Mouse (Mus musculus) heart, embryonic 13.5 days (tissue): ENCODE results near the gene Ttc30b. TPM values are rescaled to one million over a fixed set of nuclear protein-coding genes. Genes with fewer than 3 reads are reported as not detected.

Experiments used
- ATAC-seq: fragments of 200-750 bp; cut with Nextera tagmentation; 2 replicates; pipeline ENCODE4 v1.8.0; 2017; ENCODE audit warnings: moderate TSS enrichment; ENCODE audit not compliant: insufficient number of reproducible peaks, low FRiP score, low TSS enrichment; ENCODE audit errors: extremely low read depth
- H3K27ac ChIP-seq: fragments of 300-500 bp; sonication (generic); replicated peaks from 2 replicates; pipeline ENCODE4 v1.5.1; 2015; ENCODE audit warnings: moderate library complexity, mild to moderate bottlenecking, inconsistent platforms
- H3K27me3 ChIP-seq: fragments of 300-500 bp; sonication (generic); replicated peaks from 2 replicates; pipeline ENCODE4 v1.6.1; 2015; ENCODE audit warnings: mild to moderate bottlenecking, inconsistent platforms
- H3K36me3 ChIP-seq: fragments of 300-500 bp; sonication (generic); 2 replicates; pipeline ENCODE4 v1.6.1; 2015; ENCODE audit warnings: mild to moderate bottlenecking, inconsistent platforms
- H3K4me1 ChIP-seq: fragments of 300-500 bp; sonication (generic); 2 replicates; pipeline ENCODE4 v1.6.1; 2015; ENCODE audit warnings: inconsistent platforms
- H3K4me2 ChIP-seq: fragments of 300-500 bp; sonication (generic); 2 replicates; pipeline ENCODE4 v1.6.1; 2015; ENCODE audit warnings: inconsistent platforms, mild to moderate bottlenecking, moderate library complexity
- H3K4me3 ChIP-seq: fragments of 300-500 bp; sonication (generic); 2 replicates; pipeline ENCODE4 v1.5.1; 2015; ENCODE audit warnings: moderate library complexity, mild to moderate bottlenecking, inconsistent platforms
- H3K9ac ChIP-seq: fragments of 300-500 bp; sonication (generic); 2 replicates; pipeline ENCODE4 v1.6.1; 2015; ENCODE audit warnings: inconsistent platforms, mild to moderate bottlenecking, moderate library complexity
- H3K9me3 ChIP-seq: fragments of 300-500 bp; sonication (generic); 2 replicates; pipeline ENCODE4 v1.6.1; 2016; ENCODE audit warnings: inconsistent platforms
- WGBS: fragments of 180-500 bp; shearing (Covaris S2); methylation state at CpG from one replicate; pipeline ENCODE4 v1.1.7; 2015; ENCODE audit warnings: mixed read lengths; 5-methylcytosine and 5-hydroxymethylcytosine counted together
- polyA plus RNA-seq: library from polyadenylated mRNA; unstranded; fragments of >200 nt; fragmentation: Nextera tagmentation; extraction: Ambion mirVana; gene quantifications from 2 replicates; pipeline ENCODE4 v1.2.1, GENCODE M21; 2015

Ttc30b gene
- polyA plus RNA-seq, 1 experiment from 2014 or later: 8.6 TPM

GRCm38 (mm10) chr2:75900281-75900680 lies 38.1 kb downstream of the Ttc30b start:
- Histone ChIP-seq H3K27me3 (no peaks in the 10 kb centered on the region), H3K9me3 (peaks cover 8% of the 10 kb centered on the region; the same call in 1 of the 2 replicates), H3K27ac (no peak overlapping the region), H3K9ac (no peak overlapping the region), H3K4me3 (no peak overlapping the region), H3K36me3 (peaks cover 30% of the 10 kb centered on the region), H3K4me1 (no peaks in the 10 kb centered on the region), H3K4me2 (no peak overlapping the region)
- WGBS: 85% methylated on average over 1 of the region's 1 CpGs
- ATAC-seq: no peak

GRCm38 (mm10) chr2:75895711-75896110 lies 42.7 kb downstream of the Ttc30b start:
- Histone ChIP-seq H3K4me3 (no peak overlapping the region), H3K27ac (no peak overlapping the region), H3K4me1 (no peaks in the 10 kb centered on the region), H3K4me2 (no peak overlapping the region), H3K9ac (no peak overlapping the region), H3K27me3 (no peaks in the 10 kb centered on the region), H3K36me3 (peaks cover 19% of the 10 kb centered on the region), H3K9me3 (peaks cover 8% of the 10 kb centered on the region; the same call in 1 of the 2 replicates)
- ATAC-seq: no peak
- 80% methylated on average over 5 of the region's 5 CpGs for WGBS

- no peak overlapping the region for H3K4me3 ChIP-seq
- WGBS: 90% methylated on average over 4 of the region's 4 CpGs
- H3K36me3 ChIP-seq: peaks cover 20% of the 10 kb centered on the region
- H3K27ac ChIP-seq: no peak overlapping the region
- no peaks in the 10 kb centered on the region for H3K4me1 ChIP-seq
- no peak overlapping the region for H3K9ac ChIP-seq
- no peak for ATAC-seq
- no peaks in the 10 kb centered on the region for H3K27me3 ChIP-seq
- H3K9me3 ChIP-seq: no peaks in the 10 kb centered on the region
- H3K4me2 ChIP-seq: no peak overlapping the region
Measured at GRCm38 (mm10) chr2:75891981-75892380, 46.4 kb downstream of the Ttc30b start.

Other genes starting within 250 kb of the Ttc30b start
- 42.8 and 43.7 TPM in 2 replicates for gene Nfe2l2, start 233.9 kb downstream of the Ttc30b start, polyA plus RNA-seq
- 22.1 and 24.3 TPM in 2 replicates for gene Agps, start 106.4 kb downstream of the Ttc30b start, polyA plus RNA-seq
- gene Ttc30a2, start 39.6 kb upstream of the Ttc30b start, polyA plus RNA-seq: 0.99 and 1.2 TPM in 2 replicates
- 5.5 and 5.6 TPM in 2 replicates for gene Ttc30a1, start 43.4 kb upstream of the Ttc30b start, polyA plus RNA-seq